Mouse (Mus musculus) right cerebral cortex, postnatal 10 days (tissue): Measurements from ENCODE around the gene Gm3739.
"Not testable (repeated sequence)": the region's sequence is repeated elsewhere in the genome, so short reads cannot be mapped to it uniquely, and the experiment has no call there.

Source experiments
- DNase-seq, 2 experiments: peaks; one replicate each; pipeline ENCODE4 v3.0.0; 2021; ENCODE audit warnings: low spot score in 2 of 2

Gm3739 gene

GRCm38 (mm10) chr14:7314661-7315060, at the start of gene Gm3739:
TSS of gene Gm3739 (minus strand) at chr14:7315049.
- peak; percentile 17 to 22 for DNase-seq

- not testable (repeated sequence) for DNase-seq
Observed at GRCm38 (mm10) chr14:7332295-7332694, 17.4 kb upstream of the Gm3739 start, which contains the start of gene Gm5797. TSS of gene Gm5797 (minus strand) at chr14:7332395.

- DNase-seq = peak; percentile 30 to 36
Observed at GRCm38 (mm10) chr14:7315093-7315492, 244 bp upstream of the Gm3739 start.

- not testable (repeated sequence) for DNase-seq
Observed at GRCm38 (mm10) chr14:7264614-7265013, 50.2 kb downstream of the Gm3739 start, which contains the start of gene Gm3727. TSS of gene Gm3727 (minus strand) at chr14:7264714.
